Mouse (Mus musculus): ENCODE measurements around the gene Acot1. TPM values are rescaled to one million over a fixed set of nuclear protein-coding genes. Genes with fewer than 3 reads are reported as not detected.
A peak's percentile ranks its signal among the peaks of the same experiment; 100 is the strongest.

Acot1 gene
- total RNA-seq, 1 experiment from 2014 or later, result 13.2 TPM

GRCm38 (mm10) chr12:84051937-84052474 lies 42.7 kb downstream of the Acot1 start, which contains the start of gene Acot3:
Acot3 (plus strand) TSS chr12:84052144.
- no peak for ATAC-seq (ENCODE audit: extremely low read depth, insufficient number of reproducible peaks, low FRiP score, poor library complexity, severe bottlenecking)

GRCm38 (mm10) chr12:84052609-84053008 lies 43.3 kb downstream of the Acot1 start:
- ATAC-seq (ENCODE audit: extremely low read depth, insufficient number of reproducible peaks, low FRiP score, poor library complexity, severe bottlenecking), result no peak

- no peak for ATAC-seq (ENCODE audit: extremely low read depth, insufficient number of reproducible peaks, low FRiP score, poor library complexity, severe bottlenecking)
Observed at GRCm38 (mm10) chr12:84053173-84053572, 43.9 kb downstream of the Acot1 start.

- ATAC-seq (ENCODE audit: extremely low read depth, insufficient number of reproducible peaks, low FRiP score, poor library complexity, severe bottlenecking), result no peak
Observed at GRCm38 (mm10) chr12:84053679-84054391, 44.5 kb downstream of the Acot1 start.

GRCm38 (mm10) chr12:84060946-84061345 lies 51.7 kb downstream of the Acot1 start:
- ATAC-seq (ENCODE audit: extremely low read depth, insufficient number of reproducible peaks, low FRiP score, poor library complexity, severe bottlenecking), result peak; percentile 43; the same call in 1 of the 2 replicates

GRCm38 (mm10) chr12:84062336-84062735 lies 53.0 kb downstream of the Acot1 start:
- ATAC-seq (ENCODE audit: extremely low read depth, insufficient number of reproducible peaks, low FRiP score, poor library complexity, severe bottlenecking), result no peak

GRCm38 (mm10) chr12:84063228-84063627 lies 53.9 kb downstream of the Acot1 start:
- no peak for ATAC-seq (ENCODE audit: extremely low read depth, insufficient number of reproducible peaks, low FRiP score, poor library complexity, severe bottlenecking)

- no peak for ATAC-seq (ENCODE audit: extremely low read depth, insufficient number of reproducible peaks, low FRiP score, poor library complexity, severe bottlenecking)
Observed at GRCm38 (mm10) chr12:84063833-84064232, 54.5 kb downstream of the Acot1 start.

- ATAC-seq (ENCODE audit: extremely low read depth, insufficient number of reproducible peaks, low FRiP score, poor library complexity, severe bottlenecking), result no peak
Observed at GRCm38 (mm10) chr12:84064621-84065020, 55.3 kb downstream of the Acot1 start.

- ATAC-seq (ENCODE audit: extremely low read depth, insufficient number of reproducible peaks, low FRiP score, poor library complexity, severe bottlenecking), result no peak
Observed at GRCm38 (mm10) chr12:84067752-84068151, 58.5 kb downstream of the Acot1 start.

Other genes with a start within 250 kb of the Acot1 start
- 0.37 TPM in 1 of 2 replicates, not detected in the other for gene Papln, start 245.9 kb upstream of the Acot1 start, total RNA-seq (2017)
- gene Numb, start 87.6 kb upstream of the Acot1 start, total RNA-seq (2017), result 67.8 and 86.4 TPM in 2 replicates
- 9.5 and 11.4 TPM in 2 replicates for gene Riox1, start 58.9 kb upstream of the Acot1 start, total RNA-seq (2017)
- gene Heatr4, start 24.6 kb upstream of the Acot1 start, total RNA-seq (2017), result not detected in 2 replicates
- 24.1 and 25.2 TPM in 2 replicates for gene Acot2, start 21.6 kb upstream of the Acot1 start, total RNA-seq (2017)
- gene Acot4, start 28.9 kb downstream of the Acot1 start, total RNA-seq (2017), result not detected in 2 replicates
- gene Gm49366, start 29.4 kb downstream of the Acot1 start, total RNA-seq (2017), result not detected in 2 replicates
- gene Acot3, start 42.7 kb downstream of the Acot1 start, total RNA-seq (2017), result not detected in 2 replicates
- not detected in 2 replicates for gene Acot5, start 59.8 kb downstream of the Acot1 start, total RNA-seq (2017)
- gene Acot6, start 91.2 kb downstream of the Acot1 start, total RNA-seq (2017), result 0.12 TPM in 1 of 2 replicates, not detected in the other
- gene Dnal1, start 104.9 kb downstream of the Acot1 start, total RNA-seq (2017), result 0.12 and 0.25 TPM in 2 replicates
- 6.6 and 8.0 TPM in 2 replicates for gene Pnma1, start 139.0 kb downstream of the Acot1 start, total RNA-seq (2017)
- gene Elmsan1, start 209.4 kb downstream of the Acot1 start, total RNA-seq (2017), result 79.1 and 84.4 TPM in 2 replicates